Mouse (Mus musculus) liver, embryonic 15.5 days (tissue): ENCODE data around the gene Flna. TPM values are rescaled to one million over a fixed set of nuclear protein-coding genes. Genes with fewer than 3 reads are reported as not detected.
"Not testable (repeated sequence)": the region's sequence is repeated elsewhere in the genome, so short reads cannot be mapped to it uniquely, and the experiment has no call there.

Source experiments
- ATAC-seq: fragments of 200-750 bp; cut with Nextera tagmentation; 2 replicates; pipeline ENCODE4 v1.8.0; 2017; ENCODE audit warnings: moderate number of reproducible peaks, mild to moderate bottlenecking, moderate library complexity; ENCODE audit not compliant: insufficient read depth
- H3K27ac ChIP-seq: fragments of 300-500 bp; sonication (generic); replicated peaks from 2 replicates; pipeline ENCODE4 v1.5.1; 2015; ENCODE audit warnings: mild to moderate bottlenecking, inconsistent platforms
- H3K27me3 ChIP-seq: fragments of 300-500 bp; sonication (generic); 2 replicates; pipeline ENCODE4 v1.6.1; 2015; ENCODE audit warnings: mild to moderate bottlenecking, inconsistent platforms
- H3K36me3 ChIP-seq: fragments of 300-500 bp; sonication (generic); replicated peaks from 2 replicates; pipeline ENCODE4 v1.6.1; 2015; ENCODE audit warnings: moderate library complexity, mild to moderate bottlenecking, inconsistent platforms
- H3K4me1 ChIP-seq: fragments of 300-500 bp; sonication (generic); replicated peaks from 2 replicates; pipeline ENCODE4 v1.6.1; 2015; ENCODE audit warnings: inconsistent platforms
- H3K4me2 ChIP-seq: fragments of 300-500 bp; sonication (generic); 2 replicates; pipeline ENCODE4 v1.6.1; 2015; ENCODE audit warnings: moderate library complexity, mild to moderate bottlenecking, inconsistent platforms
- H3K4me3 ChIP-seq: fragments of 300-500 bp; sonication (generic); replicated peaks from 2 replicates; pipeline ENCODE4 v1.5.1; 2015; ENCODE audit warnings: mild to moderate bottlenecking, inconsistent platforms
- H3K9ac ChIP-seq: fragments of 300-500 bp; sonication (generic); 2 replicates; pipeline ENCODE4 v1.6.1; 2015; ENCODE audit warnings: moderate library complexity, mild to moderate bottlenecking, inconsistent platforms
- H3K9me3 ChIP-seq: fragments of 300-500 bp; sonication (generic); replicated peaks from 2 replicates; pipeline ENCODE4 v1.6.1; 2016; ENCODE audit warnings: inconsistent platforms
- WGBS: fragments of 180-500 bp; shearing (Covaris S2); methylation state at CpG from one replicate; pipeline ENCODE4 v1.1.7; 2015; ENCODE audit warnings: mixed read lengths; ENCODE audit not compliant: insufficient replicate concordance; 5-methylcytosine and 5-hydroxymethylcytosine counted together
- polyA plus RNA-seq: library from polyadenylated mRNA; unstranded; fragments of >200 nt; fragmentation: Nextera tagmentation; extraction: Ambion mirVana; gene quantifications from 2 replicates; pipeline ENCODE4 v1.2.1, GENCODE M21; 2015

Gene Flna
- polyA plus RNA-seq, 1 experiment from 2014 or later: 41.6 TPM

DNA sequence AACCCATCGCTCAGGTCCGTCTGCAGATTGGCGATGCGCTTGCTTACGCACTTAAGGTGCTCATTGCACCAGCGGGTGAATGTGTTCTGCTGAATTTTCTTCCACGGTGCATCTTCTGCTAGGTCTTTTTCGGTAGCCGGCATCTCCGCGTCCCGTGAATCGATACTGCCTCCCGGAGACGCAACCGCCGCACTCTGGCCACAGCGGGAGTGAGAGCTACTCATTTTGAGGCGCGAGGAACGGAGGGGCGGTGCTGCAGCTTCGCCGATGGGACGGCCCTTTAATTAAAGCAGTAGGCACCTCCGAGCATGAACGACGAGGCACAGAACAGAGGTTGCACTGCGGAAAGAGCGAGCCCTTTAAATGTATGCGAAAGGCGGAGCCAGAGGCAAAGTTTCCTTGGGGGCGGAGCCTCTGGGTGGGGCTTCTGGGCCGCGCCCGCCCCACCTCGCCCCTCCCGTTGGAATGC is 3.4 kb downstream of the Flna start:
- peaks cover 4% of the 10 kb centered on the region; the same call in 1 of the 2 replicates for H3K36me3 ChIP-seq
- WGBS: 15% methylated on average over 38 of the region's 38 CpGs
- H3K4me2 ChIP-seq: peak overlapping the region; percentile 85
- no peaks in the 10 kb centered on the region for H3K9me3 ChIP-seq
- H3K9ac ChIP-seq: peak overlapping the region; percentile 45
- peaks cover 11% of the 10 kb centered on the region; the same call in 1 of the 2 replicates for H3K27me3 ChIP-seq
- peak overlapping the region; percentile 55; the same call in 1 of the 2 replicates for H3K27ac ChIP-seq
- H3K4me3 ChIP-seq: peak overlapping the region; percentile 58
- H3K4me1 ChIP-seq: peaks cover 42% of the 10 kb centered on the region
- peak; percentile 80 for ATAC-seq

DNA sequence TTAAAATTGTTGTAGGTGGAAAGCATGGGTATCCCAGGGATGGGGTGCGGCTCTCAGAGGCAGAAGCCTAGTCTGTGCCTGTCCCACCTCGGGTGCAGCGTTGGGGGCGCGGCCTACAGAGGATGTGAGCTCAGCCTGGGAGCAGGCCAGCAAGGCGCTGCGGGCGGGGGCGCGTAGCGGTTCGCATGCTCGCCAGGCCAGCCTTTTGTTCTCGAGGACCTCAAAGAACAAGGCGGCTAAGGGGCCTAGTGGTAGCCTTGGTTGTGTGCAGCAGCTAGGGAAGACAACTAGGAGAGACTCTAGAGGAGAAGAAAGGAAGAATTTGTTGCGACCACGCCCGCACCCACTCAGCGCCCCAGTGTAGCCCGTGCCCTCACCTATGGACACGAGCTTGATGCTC is 3.9 kb downstream of the Flna start:
- Histone ChIP-seq H3K27me3 (peaks cover 11% of the 10 kb centered on the region; the same call in 1 of the 2 replicates), H3K36me3 (peaks cover 10% of the 10 kb centered on the region; the same call in 1 of the 2 replicates), H3K9me3 (no peaks in the 10 kb centered on the region), H3K4me3 (peak overlapping the region; percentile 58), H3K27ac (peak overlapping the region; percentile 55; the same call in 1 of the 2 replicates), H3K4me2 (peak overlapping the region; percentile 85), H3K9ac (peak overlapping the region; percentile 45), H3K4me1 (peaks cover 42% of the 10 kb centered on the region)
- WGBS: 14% methylated on average over 21 of the region's 21 CpGs
- ATAC-seq: peak; percentile 43

DNA sequence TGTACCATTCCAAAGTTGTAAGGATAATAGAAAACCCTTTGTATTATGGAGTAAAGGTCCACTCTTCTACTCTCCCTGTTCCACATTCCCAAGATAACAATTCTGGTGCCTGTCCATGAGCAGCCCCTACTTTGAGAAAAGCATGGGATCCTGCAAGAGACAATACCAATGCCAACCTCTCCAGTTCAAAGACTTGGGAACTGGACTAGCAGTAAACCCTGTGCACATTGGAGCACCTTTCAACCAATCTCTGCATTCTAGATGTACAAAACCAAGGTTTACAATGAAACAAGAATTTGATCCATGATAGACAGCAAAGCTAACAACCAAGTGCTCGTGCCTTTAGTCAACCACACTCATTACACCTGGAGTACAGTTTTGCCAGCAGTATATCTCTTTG is 4.5 kb downstream of the Flna start:
- Histone ChIP-seq H3K27ac (peak overlapping the region; percentile 55), H3K27me3 (0 out of 2 replicates have a peak, but pooled peaks cover 11% of the 10 kb centered on the region), H3K9me3 (no peaks in the 10 kb centered on the region), H3K36me3 (peaks cover 16% of the 10 kb centered on the region; the same call in 1 of the 2 replicates), H3K4me1 (peaks cover 42% of the 10 kb centered on the region), H3K4me3 (peak overlapping the region; percentile 58), H3K4me2 (peak overlapping the region; percentile 85), H3K9ac (peak overlapping the region; percentile 45)
- 21% methylated on average over 1 of the region's 1 CpGs for WGBS
- no peak for ATAC-seq

DNA sequence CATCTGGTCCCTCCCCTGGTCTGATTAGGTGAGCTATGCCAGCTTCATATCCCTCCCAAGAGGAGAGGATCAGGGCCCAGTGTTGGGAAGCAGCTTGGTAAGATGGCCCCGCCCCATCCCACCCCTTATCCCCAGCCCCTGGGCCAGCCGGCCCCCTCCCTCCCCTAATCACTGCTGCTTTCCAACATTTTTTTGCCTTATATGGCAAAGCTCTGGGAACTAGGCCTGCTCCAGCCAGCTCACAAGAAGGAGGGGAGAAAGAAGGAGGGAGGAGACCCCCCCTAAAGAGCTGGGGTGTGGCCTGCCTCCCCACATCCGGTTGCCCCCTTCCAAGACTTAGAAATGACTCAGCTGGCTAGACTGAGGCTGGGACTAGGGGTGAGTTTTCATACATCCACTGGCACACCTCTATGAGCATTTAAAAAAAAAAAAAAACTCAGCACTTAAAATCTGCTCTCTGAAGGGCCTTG is 5.0 kb downstream of the Flna start:
- Histone ChIP-seq H3K9me3 (no peaks in the 10 kb centered on the region), H3K4me2 (peak overlapping the region; percentile 85), H3K4me1 (peaks cover 39% of the 10 kb centered on the region), H3K36me3 (peaks cover 16% of the 10 kb centered on the region), H3K27me3 (0 out of 2 replicates have a peak, but pooled peaks cover 8% of the 10 kb centered on the region), H3K9ac (no peak overlapping the region), H3K4me3 (peak overlapping the region; percentile 58), H3K27ac (peak overlapping the region; percentile 55; the same call in 1 of the 2 replicates)
- ATAC-seq: no peak
- 26% methylated on average over 3 of the region's 3 CpGs for WGBS

DNA sequence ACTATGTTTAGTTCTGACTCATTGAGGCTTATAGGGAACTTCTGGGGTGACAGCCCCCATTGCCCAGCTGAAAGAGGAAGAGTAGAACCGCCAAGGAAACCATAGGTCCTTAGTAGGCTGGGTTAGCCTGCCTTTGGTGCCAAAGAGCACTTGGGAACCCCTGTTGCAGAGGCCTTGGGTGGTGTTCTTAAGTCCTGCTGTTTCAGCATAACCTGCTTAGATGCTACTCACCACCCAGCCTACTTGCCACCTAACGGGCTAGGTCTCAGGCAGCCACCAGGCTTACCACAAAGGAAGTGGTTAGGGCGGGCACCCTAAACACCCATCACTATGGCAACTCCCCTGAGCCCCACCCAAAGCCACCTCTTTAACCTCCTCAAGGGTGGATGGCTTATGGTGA is 5.8 kb downstream of the Flna start:
- no peaks in the 10 kb centered on the region for H3K9me3 ChIP-seq
- H3K27me3 ChIP-seq: 0 out of 2 replicates have a peak, but pooled peaks cover under 1% of the 10 kb centered on the region
- H3K4me3 ChIP-seq: peak overlapping the region; percentile 58
- WGBS: 20% methylated on average over 3 of the region's 3 CpGs
- no peak overlapping the region for H3K9ac ChIP-seq
- peak overlapping the region; percentile 85 for H3K4me2 ChIP-seq
- H3K4me1 ChIP-seq: peaks cover 31% of the 10 kb centered on the region
- peaks cover 16% of the 10 kb centered on the region for H3K36me3 ChIP-seq
- peak overlapping the region; percentile 67 for H3K27ac ChIP-seq
- ATAC-seq: peak; percentile 23

DNA sequence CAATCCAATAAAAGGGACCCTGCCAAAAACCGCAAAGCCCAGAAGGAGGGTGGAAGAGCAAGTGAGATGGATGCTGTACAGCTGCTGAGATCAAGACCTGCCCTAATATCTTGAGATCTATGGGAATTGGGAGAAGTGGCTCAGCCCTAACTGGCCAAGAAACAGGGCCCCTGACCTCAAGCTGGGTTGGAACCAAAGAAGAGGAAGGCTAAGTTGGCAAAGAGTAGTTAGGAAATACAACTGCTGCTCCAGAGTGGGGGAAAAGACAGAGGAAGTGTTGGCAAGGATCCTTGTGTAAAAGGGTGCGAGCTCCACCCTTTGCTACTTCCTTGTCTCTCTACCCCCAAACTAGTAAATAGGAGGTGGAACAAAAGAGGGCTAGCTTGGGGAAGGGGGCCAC is 6.2 kb downstream of the Flna start:
- Histone ChIP-seq H3K36me3 (peaks cover 16% of the 10 kb centered on the region), H3K9ac (no peak overlapping the region), H3K4me2 (peak overlapping the region; percentile 85), H3K27me3 (no peaks in the 10 kb centered on the region), H3K9me3 (no peaks in the 10 kb centered on the region), H3K27ac (peak overlapping the region; percentile 67), H3K4me1 (peaks cover 30% of the 10 kb centered on the region), H3K4me3 (peak overlapping the region; percentile 58)
- WGBS: 44% methylated on average over 2 of the region's 2 CpGs
- ATAC-seq: no peak

DNA sequence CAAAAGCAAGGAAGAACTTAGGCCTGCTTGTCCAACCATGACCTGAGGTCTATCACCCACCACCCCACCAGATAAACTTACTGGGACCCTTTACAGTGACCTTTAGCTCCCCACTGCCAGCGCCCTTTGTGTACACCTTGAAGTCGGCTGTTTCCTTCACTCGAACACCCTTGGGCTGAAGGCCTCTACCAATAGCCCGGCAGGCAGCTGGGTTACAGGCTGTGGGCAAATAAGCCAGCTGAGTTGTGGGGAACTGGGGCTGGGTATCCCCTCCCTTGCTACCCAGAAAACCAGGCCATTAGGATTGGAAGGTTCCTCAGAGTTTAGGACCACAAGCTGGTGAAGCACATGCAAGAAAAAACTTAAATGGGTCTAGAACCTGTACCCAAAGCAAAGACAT is 9.3 kb downstream of the Flna start:
- peaks cover 21% of the 10 kb centered on the region for H3K4me1 ChIP-seq
- no peak overlapping the region for H3K27ac ChIP-seq
- no peak for ATAC-seq
- no peak overlapping the region for H3K4me3 ChIP-seq
- no peaks in the 10 kb centered on the region for H3K27me3 ChIP-seq
- no peak overlapping the region for H3K9ac ChIP-seq
- H3K4me2 ChIP-seq: no peak overlapping the region
- WGBS: 78% methylated on average over 4 of the region's 4 CpGs
- peaks cover 17% of the 10 kb centered on the region for H3K36me3 ChIP-seq
- no peaks in the 10 kb centered on the region for H3K9me3 ChIP-seq

DNA sequence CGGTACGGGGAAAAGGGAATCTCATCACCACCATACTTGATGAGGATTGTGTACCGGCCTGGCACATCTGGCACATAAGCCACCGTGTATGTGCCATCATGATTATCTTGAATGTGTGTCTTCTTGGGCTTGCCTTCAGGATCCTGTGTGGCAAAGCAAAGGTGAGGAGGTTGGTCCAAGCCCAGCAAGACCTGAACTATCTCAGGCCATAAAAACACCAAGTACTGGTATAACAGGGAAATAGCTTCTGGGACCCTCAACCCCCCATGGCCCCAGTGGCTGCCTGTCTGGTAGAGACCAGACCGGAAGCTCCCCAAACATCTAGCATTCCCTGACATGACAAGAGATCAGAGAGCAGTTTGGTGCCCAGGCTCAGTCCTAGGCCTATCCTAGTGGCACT is 16.4 kb downstream of the Flna start:
- H3K36me3 ChIP-seq: peaks cover 11% of the 10 kb centered on the region; the same call in 1 of the 2 replicates

DNA sequence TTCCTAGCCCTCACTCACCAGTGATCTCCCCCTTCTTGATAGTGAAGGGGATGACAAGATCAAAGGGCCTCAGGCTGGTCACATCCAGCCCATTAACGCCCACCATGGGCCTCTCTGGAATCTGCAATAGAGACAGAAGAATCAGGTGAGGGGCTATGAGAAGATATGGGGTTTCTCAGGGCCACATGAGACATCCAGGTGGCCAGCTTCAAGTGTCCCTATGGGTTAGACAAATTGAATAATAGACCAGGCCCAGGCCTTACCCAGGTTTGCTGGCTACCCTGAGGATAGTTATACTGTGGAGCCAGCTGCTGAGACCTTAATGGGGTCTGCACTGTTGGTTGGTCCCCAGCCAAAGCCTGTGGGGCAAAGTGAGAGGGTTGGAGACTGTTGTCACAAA is 19.6 kb downstream of the Flna start:
- H3K9ac ChIP-seq: no peak overlapping the region
- no peaks in the 10 kb centered on the region for H3K4me1 ChIP-seq
- H3K27me3 ChIP-seq: no peaks in the 10 kb centered on the region
- H3K27ac ChIP-seq: no peak overlapping the region
- ATAC-seq: no peak
- H3K4me2 ChIP-seq: no peak overlapping the region
- no peak overlapping the region for H3K4me3 ChIP-seq
- no peaks in the 10 kb centered on the region for H3K9me3 ChIP-seq
- WGBS: 57% methylated on average over 1 of the region's 1 CpGs
- peaks cover 23% of the 10 kb centered on the region for H3K36me3 ChIP-seq

More for the DNA sequence above, 16.4 kb downstream of the Flna start:
- Histone ChIP-seq H3K4me1 (no peaks in the 10 kb centered on the region), H3K4me2 (no peak overlapping the region), H3K4me3 (no peak overlapping the region), H3K27me3 (no peaks in the 10 kb centered on the region), H3K9ac (no peak overlapping the region), H3K27ac (no peak overlapping the region), H3K9me3 (no peaks in the 10 kb centered on the region)
- 78% methylated on average over 5 of the region's 5 CpGs for WGBS
- no peak for ATAC-seq

DNA sequence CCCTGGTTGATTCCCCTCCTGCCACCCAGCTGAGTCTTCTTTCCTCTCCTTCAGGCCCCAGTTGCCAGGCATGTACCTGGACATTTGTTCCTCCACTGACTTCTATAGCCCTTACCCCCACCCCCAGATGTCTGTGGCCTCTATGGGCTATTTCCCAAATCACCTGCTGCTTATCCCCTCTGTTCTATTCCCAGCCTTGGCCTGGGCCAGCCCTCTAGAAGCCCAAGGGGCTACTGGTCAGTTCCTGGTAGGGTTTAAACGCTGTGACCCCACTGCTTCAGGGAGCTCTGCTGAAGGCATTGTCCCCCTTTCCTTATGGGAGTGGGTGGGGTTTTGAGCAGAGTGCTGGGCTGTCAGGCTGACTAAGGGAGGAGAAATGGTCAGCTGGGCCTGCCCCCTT is 29.5 kb downstream of the Flna start:
- not testable (repeated sequence) for H3K27ac ChIP-seq, H3K36me3 ChIP-seq, ATAC-seq, H3K9me3 ChIP-seq, H3K4me2 ChIP-seq, H3K27me3 ChIP-seq, H3K9ac ChIP-seq, H3K4me3 ChIP-seq, H3K4me1 ChIP-seq
- WGBS: 38% methylated on average over 1 of the region's 1 CpGs

DNA sequence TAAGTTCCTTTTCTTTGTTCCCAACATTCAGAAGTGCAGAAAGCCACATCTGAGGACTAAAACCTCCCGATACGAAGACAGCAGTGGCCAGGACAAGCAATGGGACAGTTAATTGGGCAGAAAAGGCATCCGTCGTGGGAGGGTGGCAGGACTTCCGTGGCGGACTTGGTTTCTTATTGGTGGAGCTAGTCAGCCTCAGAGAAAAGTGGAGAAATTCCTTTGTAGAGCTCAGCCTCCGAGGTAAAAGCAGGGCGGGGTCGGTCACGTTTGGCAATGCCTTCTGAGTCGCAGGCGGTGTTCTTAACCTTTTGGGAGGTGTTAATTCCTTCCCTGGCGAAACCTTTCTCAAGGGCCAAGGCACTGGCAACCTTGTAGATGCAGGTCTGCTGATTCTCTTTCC is 30.2 kb downstream of the Flna start:
- Histone ChIP-seq H3K27me3 (no peaks in the 10 kb centered on the region), H3K9ac (no peak overlapping the region), H3K36me3 (no peaks in the 10 kb centered on the region), H3K27ac (no peak overlapping the region), H3K9me3 (no peaks in the 10 kb centered on the region), H3K4me3 (no peak overlapping the region), H3K4me2 (no peak overlapping the region), H3K4me1 (no peaks in the 10 kb centered on the region)
- 54% methylated on average over 13 of the region's 13 CpGs for WGBS
- ATAC-seq: no peak

DNA sequence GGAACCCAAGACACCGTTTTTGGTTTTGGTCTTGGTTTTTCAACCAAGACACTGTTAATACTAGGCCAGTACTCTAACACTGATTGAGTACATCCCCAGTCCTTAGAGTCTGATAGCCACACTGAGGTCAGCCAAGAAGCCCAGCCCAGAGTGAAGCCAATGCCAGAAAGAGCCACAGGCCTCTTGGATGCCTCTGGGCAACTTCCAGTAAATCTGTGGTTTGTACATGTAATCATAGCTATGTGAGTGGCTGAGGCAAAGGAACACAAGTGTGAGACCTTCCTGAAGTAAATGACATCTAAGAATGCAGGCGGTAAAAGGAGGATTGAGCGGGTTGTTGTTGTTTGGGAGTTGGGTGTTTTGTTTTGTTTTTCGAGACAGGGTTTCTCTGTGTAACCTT is 31.1 kb downstream of the Flna start:
- WGBS: 73% methylated on average over 4 of the region's 4 CpGs
- Histone ChIP-seq H3K36me3 (no peaks in the 10 kb centered on the region), H3K9ac (no peak overlapping the region), H3K4me3 (no peak overlapping the region), H3K4me2 (no peak overlapping the region), H3K27me3 (no peaks in the 10 kb centered on the region), H3K27ac (no peak overlapping the region), H3K4me1 (no peaks in the 10 kb centered on the region), H3K9me3 (no peaks in the 10 kb centered on the region)
- ATAC-seq: no peak
